Mouse (Mus musculus) limb, embryonic 13.5 days (tissue): ENCODE results near the gene Strada. TPM values are rescaled to one million over a fixed set of nuclear protein-coding genes. Genes with fewer than 3 reads are reported as not detected.
"Not testable (repeated sequence)": the region's sequence is repeated elsewhere in the genome, so short reads cannot be mapped to it uniquely, and the experiment has no call there.

Source experiments
- ATAC-seq: fragments of 200-750 bp; cut with Nextera tagmentation; 2 replicates; pipeline ENCODE4 v1.8.0; 2017; ENCODE audit warnings: low read depth, moderate number of reproducible peaks, moderate TSS enrichment; ENCODE audit not compliant: low FRiP score
- H3K27ac ChIP-seq: fragments of 300-500 bp; sonication (generic); 2 replicates; pipeline ENCODE4 v1.5.1; 2015; ENCODE audit warnings: inconsistent platforms, mild to moderate bottlenecking, moderate library complexity
- H3K27me3 ChIP-seq: fragments of 300-500 bp; sonication (generic); 2 replicates; pipeline ENCODE4 v1.6.1; 2015; ENCODE audit warnings: mild to moderate bottlenecking, inconsistent platforms
- H3K36me3 ChIP-seq: fragments of 300-500 bp; sonication (generic); 2 replicates; pipeline ENCODE4 v1.6.1; 2015; ENCODE audit warnings: inconsistent platforms, mild to moderate bottlenecking, moderate library complexity
- H3K4me1 ChIP-seq: fragments of 300-500 bp; sonication (generic); 2 replicates; pipeline ENCODE4 v1.6.1; 2015; ENCODE audit warnings: inconsistent platforms
- H3K4me2 ChIP-seq: fragments of 300-500 bp; sonication (generic); replicated peaks from 2 replicates; pipeline ENCODE4 v1.6.1; 2015; ENCODE audit warnings: inconsistent platforms, mild to moderate bottlenecking, moderate library complexity
- H3K4me3 ChIP-seq: fragments of 300-500 bp; sonication (generic); 2 replicates; pipeline ENCODE4 v1.5.1; 2015; ENCODE audit warnings: moderate library complexity, mild to moderate bottlenecking, inconsistent platforms
- H3K9ac ChIP-seq: fragments of 300-500 bp; sonication (generic); 2 replicates; pipeline ENCODE4 v1.6.1; 2015; ENCODE audit warnings: mild to moderate bottlenecking, inconsistent platforms
- H3K9me3 ChIP-seq: fragments of 300-500 bp; sonication (generic); 2 replicates; pipeline ENCODE4 v1.6.1; 2016; ENCODE audit warnings: inconsistent platforms
- WGBS: fragments of 180-500 bp; shearing (Covaris S2); methylation state at CpG from one replicate; pipeline ENCODE4 v1.1.7; 2015; 5-methylcytosine and 5-hydroxymethylcytosine counted together
- polyA plus RNA-seq: library from polyadenylated mRNA; unstranded; fragments of >200 nt; fragmentation: Nextera tagmentation; extraction: Ambion mirVana; gene quantifications from 2 replicates; pipeline ENCODE4 v1.2.1, GENCODE M21; 2015

Gene Strada
- 32.8 and 33.7 TPM in 2 replicates for polyA plus RNA-seq

- Histone ChIP-seq H3K9ac (no peak within 1 kb of the TSS), H3K4me2 (no peak within 1 kb of the TSS), H3K9me3 (no peaks in the 10 kb centered on the region), H3K36me3 (peaks cover 82% of the 10 kb centered on the region), H3K27ac (no peak within 1 kb of the TSS), H3K27me3 (no peaks in the 10 kb centered on the region), H3K4me1 (no peaks in the 10 kb centered on the region), H3K4me3 (no peak within 1 kb of the TSS)
- no peak for ATAC-seq
- 90% methylated on average over 5 of the region's 5 CpGs for WGBS
Observed at GRCm38 (mm10) chr11:106202123-106202465, at the start of gene Strada. Gene Strada, minus strand, starts transcription at chr11:106202168.

- Histone ChIP-seq H3K4me3 (no peak overlapping the region), H3K9me3 (0 out of 2 replicates have a peak, but pooled peaks cover 4% of the 10 kb centered on the region), H3K9ac (no peak overlapping the region), H3K27ac (no peak overlapping the region), H3K4me2 (no peak overlapping the region), H3K4me1 (peaks cover under 1% of the 10 kb centered on the region; the same call in 1 of the 2 replicates), H3K27me3 (no peaks in the 10 kb centered on the region), H3K36me3 (peaks cover 97% of the 10 kb centered on the region)
- no peak for ATAC-seq
- WGBS, result 87% methylated on average over 7 of the region's 7 CpGs
Observed at GRCm38 (mm10) chr11:106249326-106249725, 47.4 kb upstream of the Strada start.

GRCm38 (mm10) chr11:106246834-106247233 lies 44.9 kb upstream of the Strada start:
- H3K36me3 ChIP-seq, result peaks cover 98% of the 10 kb centered on the region
- H3K4me2 ChIP-seq, result no peak overlapping the region
- no peak overlapping the region for H3K9ac ChIP-seq
- H3K27me3 ChIP-seq, result no peaks in the 10 kb centered on the region
- H3K4me1 ChIP-seq, result no peaks in the 10 kb centered on the region
- H3K9me3 ChIP-seq, result 0 out of 2 replicates have a peak, but pooled peaks cover 4% of the 10 kb centered on the region
- 93% methylated on average over 1 of the region's 1 CpGs for WGBS
- no peak overlapping the region for H3K4me3 ChIP-seq
- no peak for ATAC-seq
- H3K27ac ChIP-seq, result no peak overlapping the region

GRCm38 (mm10) chr11:106233978-106234377 lies 32.0 kb upstream of the Strada start:
- H3K27ac ChIP-seq, H3K4me3 ChIP-seq, H3K4me1 ChIP-seq, H3K27me3 ChIP-seq, H3K4me2 ChIP-seq, H3K9me3 ChIP-seq, ATAC-seq, H3K9ac ChIP-seq: not testable (repeated sequence)
- WGBS, result 66% methylated on average over 8 of the region's 8 CpGs
- H3K36me3 ChIP-seq, result peaks cover 72% of the 10 kb centered on the region

GRCm38 (mm10) chr11:106220603-106221002 lies 18.6 kb upstream of the Strada start:
- H3K36me3 ChIP-seq, result peaks cover 17% of the 10 kb centered on the region
- H3K4me2 ChIP-seq, result no peak overlapping the region
- no peak for ATAC-seq
- WGBS, result 87% methylated on average over 3 of the region's 3 CpGs
- no peak overlapping the region for H3K4me3 ChIP-seq
- no peaks in the 10 kb centered on the region for H3K9me3 ChIP-seq
- H3K9ac ChIP-seq, result no peak overlapping the region
- H3K27ac ChIP-seq, result no peak overlapping the region
- H3K4me1 ChIP-seq, result peaks cover 20% of the 10 kb centered on the region
- H3K27me3 ChIP-seq, result no peaks in the 10 kb centered on the region

GRCm38 (mm10) chr11:106216730-106217490 lies 14.9 kb upstream of the Strada start, which contains the start of gene Ddx42:
Gene Ddx42, plus strand, starts transcription at chr11:106216926.
- ATAC-seq, result peak; percentile 95
- WGBS, result under 1% methylated on average over 70 of the region's 70 CpGs
- Histone ChIP-seq H3K4me1 (peaks cover 30% of the 10 kb centered on the region), H3K36me3 (peaks cover 10% of the 10 kb centered on the region), H3K4me3 (peak within 1 kb of the TSS; percentile 79), H3K27me3 (no peaks in the 10 kb centered on the region), H3K27ac (peak within 1 kb of the TSS; percentile 93), H3K9me3 (no peaks in the 10 kb centered on the region), H3K4me2 (peak within 1 kb of the TSS; percentile 69), H3K9ac (peak within 1 kb of the TSS; percentile 92)

- Histone ChIP-seq H3K9ac (peak within 1 kb of the TSS; percentile 92), H3K9me3 (no peaks in the 10 kb centered on the region), H3K4me2 (peak within 1 kb of the TSS; percentile 69), H3K36me3 (peaks cover 18% of the 10 kb centered on the region), H3K4me3 (peak within 1 kb of the TSS; percentile 79), H3K27ac (peak within 1 kb of the TSS; percentile 93), H3K4me1 (peaks cover 30% of the 10 kb centered on the region), H3K27me3 (no peaks in the 10 kb centered on the region)
- ATAC-seq, result peak; percentile 97
- under 1% methylated on average over 46 of the region's 46 CpGs for WGBS
Observed at GRCm38 (mm10) chr11:106215927-106216729, 14.2 kb upstream of the Strada start, which contains the start of gene Ccdc47. Gene Ccdc47, minus strand, starts transcription at chr11:106216344.

GRCm38 (mm10) chr11:106215450-106215859 lies 13.5 kb upstream of the Strada start:
- no peaks in the 10 kb centered on the region for H3K9me3 ChIP-seq
- H3K4me2 ChIP-seq, result peak overlapping the region; percentile 69
- H3K9ac ChIP-seq, result peak overlapping the region; percentile 92
- H3K36me3 ChIP-seq, result peaks cover 25% of the 10 kb centered on the region
- no peak for ATAC-seq
- peaks cover 30% of the 10 kb centered on the region for H3K4me1 ChIP-seq
- H3K27me3 ChIP-seq, result no peaks in the 10 kb centered on the region
- H3K4me3 ChIP-seq, result peak overlapping the region; percentile 79
- peak overlapping the region; percentile 93 for H3K27ac ChIP-seq
- WGBS, result 32% methylated on average over 7 of the region's 7 CpGs

- Histone ChIP-seq H3K9me3 (no peaks in the 10 kb centered on the region), H3K9ac (peak overlapping the region; percentile 92), H3K4me1 (peaks cover 30% of the 10 kb centered on the region), H3K27ac (no peak overlapping the region), H3K36me3 (peaks cover 30% of the 10 kb centered on the region), H3K4me3 (peak overlapping the region; percentile 79), H3K27me3 (no peaks in the 10 kb centered on the region), H3K4me2 (peak overlapping the region; percentile 69)
- ATAC-seq, result no peak
- 97% methylated on average over 5 of the region's 5 CpGs for WGBS
Observed at GRCm38 (mm10) chr11:106214856-106215255, 12.9 kb upstream of the Strada start.

- 92% methylated on average over 8 of the region's 8 CpGs for WGBS
- Histone ChIP-seq H3K27me3 (no peaks in the 10 kb centered on the region), H3K4me1 (peaks cover 14% of the 10 kb centered on the region), H3K36me3 (peaks cover 50% of the 10 kb centered on the region), H3K27ac (no peak overlapping the region), H3K4me2 (no peak overlapping the region), H3K9me3 (no peaks in the 10 kb centered on the region), H3K9ac (no peak overlapping the region), H3K4me3 (no peak overlapping the region)
- no peak for ATAC-seq
Observed at GRCm38 (mm10) chr11:106212771-106213170, 10.8 kb upstream of the Strada start.

- Histone ChIP-seq H3K27me3 (no peaks in the 10 kb centered on the region), H3K9me3 (no peaks in the 10 kb centered on the region), H3K4me3 (no peak overlapping the region), H3K9ac (no peak overlapping the region), H3K36me3 (peaks cover 82% of the 10 kb centered on the region), H3K4me1 (no peaks in the 10 kb centered on the region), H3K27ac (no peak overlapping the region), H3K4me2 (no peak overlapping the region)
- 95% methylated on average over 19 of the region's 19 CpGs for WGBS
- ATAC-seq, result no peak
Observed at GRCm38 (mm10) chr11:106201337-106202122, 438 bp downstream of the Strada start.
